Comparison of ENCODE assay signal across 9 mouse cellular contexts in genomic region chr9:96134916-96135315, GRCm38 (mm10). TPM values are rescaled to one million over a fixed set of nuclear protein-coding genes. Genes with fewer than 3 reads are reported as not detected.
DNase-seq lines count a peak whose midpoint lies in the region; ATAC-seq and TF ChIP-seq lines count a peak whose summit lies in the region.
"Had no signal": no experiment of that assay in that cellular context is flagged by ENCODE, and none has a peak within 500 bp of the region (broad histone marks: within the 10 kb centered on the region; RNA-seq: fewer than 3 reads in every experiment).

No protein-coding gene starts in this region.

- H3K36me3 ChIP-seq in intestine, embryonic 16.5 days (ENCODE audit: control insufficient read depth, insufficient read depth, low read length): no peaks in the 10 kb centered on the region
- no peaks in the 10 kb centered on the region for H3K36me3 ChIP-seq in forebrain, embryonic 14.5 days (ENCODE audit: control insufficient read depth, insufficient read depth, low read length)
- no peaks in the 10 kb centered on the region for H3K36me3 ChIP-seq in hindbrain, embryonic 14.5 days (replicated peaks; ENCODE audit: control insufficient read depth, insufficient read depth)
- 0 out of 2 replicates have a peak, but pooled peaks cover 3% of the 10 kb centered on the region for H3K36me3 ChIP-seq in kidney, embryonic 15.5 days

- 36% methylated on average over 8 of the region's 8 CpGs for WGBS in intestine, embryonic 16.5 days
- 54% methylated on average over 8 of the region's 8 CpGs for WGBS in forebrain, embryonic 14.5 days
- WGBS in hindbrain, embryonic 14.5 days: 74% methylated on average over 8 of the region's 8 CpGs
- WGBS in kidney, embryonic 15.5 days: 58% methylated on average over 8 of the region's 8 CpGs

- peak overlapping the region; percentile 83 for H3K27ac ChIP-seq in embryonic fibroblast, embryonic 13.5 days (ENCODE audit: insufficient read depth, low read length)
- no peak overlapping the region for H3K27ac ChIP-seq in intestine, embryonic 16.5 days (ENCODE audit: low read length)
- no peak overlapping the region for H3K27ac ChIP-seq in forebrain, embryonic 14.5 days (ENCODE audit: low read depth, low read length)
- no peak overlapping the region for H3K27ac ChIP-seq in hindbrain, embryonic 14.5 days
- H3K27ac ChIP-seq in kidney, embryonic 15.5 days: no peak overlapping the region
- H3K27ac ChIP-seq: macrophage had no signal

- no peak overlapping the region for H3K4me3 ChIP-seq in embryonic fibroblast, embryonic 13.5 days (ENCODE audit: insufficient read depth, low read length)
- H3K4me3 ChIP-seq in intestine, embryonic 16.5 days (ENCODE audit: low read length): no peak overlapping the region
- no peak overlapping the region for H3K4me3 ChIP-seq in forebrain, embryonic 14.5 days (ENCODE audit: low read depth, low read length)
- no peak overlapping the region for H3K4me3 ChIP-seq in hindbrain, embryonic 14.5 days (replicated peaks; ENCODE audit: low read length)
- no peak overlapping the region for H3K4me3 ChIP-seq in kidney, embryonic 15.5 days (replicated peaks)

- TF ChIP-seq CTCF in embryonic fibroblast, embryonic 13.5 days (IDR thresholded peaks at IDR 0.05; ENCODE audit: borderline replicate concordance, insufficient read depth, low read length): no peak

- H3K9ac ChIP-seq in intestine, embryonic 16.5 days (ENCODE audit: low read depth, low read length): no peak overlapping the region
- no peak overlapping the region for H3K9ac ChIP-seq in forebrain, embryonic 14.5 days (ENCODE audit: low read length)
- no peak overlapping the region for H3K9ac ChIP-seq in hindbrain, embryonic 14.5 days
- H3K9ac ChIP-seq in kidney, embryonic 15.5 days: no peak overlapping the region

- H3K4me1 ChIP-seq in embryonic fibroblast, embryonic 13.5 days (ENCODE audit: control insufficient read depth, insufficient read depth, low read length): peaks cover 12% of the 10 kb centered on the region; the same call in 1 of the 2 replicates
- H3K4me1 ChIP-seq in intestine, embryonic 16.5 days (ENCODE audit: control insufficient read depth, insufficient read depth, low read length): no peaks in the 10 kb centered on the region; the same call in 1 of the 2 replicates
- H3K4me1 ChIP-seq in forebrain, embryonic 14.5 days (ENCODE audit: control insufficient read depth, insufficient read depth, low read length): no peaks in the 10 kb centered on the region
- H3K4me1 ChIP-seq in hindbrain, embryonic 14.5 days (replicated peaks; ENCODE audit: control insufficient read depth, insufficient read depth, low read length): no peaks in the 10 kb centered on the region
- H3K4me1 ChIP-seq in kidney, embryonic 15.5 days: no peaks in the 10 kb centered on the region

- H3K27me3 ChIP-seq in intestine, embryonic 16.5 days (replicated peaks; ENCODE audit: control insufficient read depth, insufficient read depth, low read length): no peaks in the 10 kb centered on the region
- no peaks in the 10 kb centered on the region for H3K27me3 ChIP-seq in forebrain, embryonic 14.5 days (replicated peaks; ENCODE audit: control insufficient read depth, insufficient read depth, low read length)
- no peaks in the 10 kb centered on the region for H3K27me3 ChIP-seq in hindbrain, embryonic 14.5 days (ENCODE audit: control insufficient read depth, insufficient read depth, low read length)
- H3K27me3 ChIP-seq in kidney, embryonic 15.5 days: no peaks in the 10 kb centered on the region

- no peaks in the 10 kb centered on the region for H3K9me3 ChIP-seq in intestine, embryonic 16.5 days (ENCODE audit: control insufficient read depth, low read length)
- H3K9me3 ChIP-seq in forebrain, embryonic 14.5 days (replicated peaks; ENCODE audit: control insufficient read depth, low read length): no peaks in the 10 kb centered on the region
- H3K9me3 ChIP-seq in hindbrain, embryonic 14.5 days (ENCODE audit: control insufficient read depth, low read length): no peaks in the 10 kb centered on the region
- no peaks in the 10 kb centered on the region for H3K9me3 ChIP-seq in kidney, embryonic 15.5 days (replicated peaks)

- ATAC-seq in intestine, embryonic 16.5 days: peak; percentile 90
- peak; percentile 58 for ATAC-seq in megakaryocyte progenitor cell, adult 5-6 weeks (replicated peaks; ENCODE audit: poor library complexity)
- ATAC-seq in forebrain, embryonic 14.5 days: no peak
- ATAC-seq in hindbrain, embryonic 14.5 days (ENCODE audit: low FRiP score): no peak
- ATAC-seq in kidney, embryonic 15.5 days (replicated peaks; ENCODE audit: low FRiP score): no peak

- DNase-seq in left cerebral cortex, adult 11 months (ENCODE audit: low spot score): peak; percentile 22
- DNase-seq in left cerebral cortex, postnatal 4 days: no peak
- DNase-seq in forebrain, embryonic 14.5 days (ENCODE audit: low spot score): no peak
- no peak for DNase-seq in hindbrain, embryonic 14.5 days (ENCODE audit: low spot score)

- no peak for TF ChIP-seq POLR2A in embryonic fibroblast, embryonic 13.5 days (IDR thresholded peaks at IDR 0.05; ENCODE audit: low read depth, low read length)

- intact Hi-C loops in left cerebral cortex, postnatal 4 days (cut with DNase I): no loop called here

- H3K4me2 ChIP-seq in intestine, embryonic 16.5 days (ENCODE audit: low read depth, low read length): 0 out of 2 replicates have a peak overlapping the region, but pooled peaks have one; percentile 15
- H3K4me2 ChIP-seq in forebrain, embryonic 14.5 days (ENCODE audit: low read length): no peak overlapping the region
- no peak overlapping the region for H3K4me2 ChIP-seq in hindbrain, embryonic 14.5 days (replicated peaks)
- H3K4me2 ChIP-seq in kidney, embryonic 15.5 days: no peak overlapping the region

RNA-seq across cellular contexts. Expression of gene Gk5, which starts 15.8 kb away (rescaled TPM):
- 10 to 100 TPM in 1 of 2 experiments, 1 to 10 TPM in 1; 9.1 to 10.4 TPM for total RNA-seq in left cerebral cortex, postnatal 4 days (2021)
- polyA plus RNA-seq in embryonic fibroblast, embryonic 13.5 days (2011; ENCODE audit: insufficient read length, low read depth, missing spikeins): 5.7 and 6.2 TPM in 2 replicates
- polyA plus RNA-seq in intestine, embryonic 16.5 days (2015; fragmentation: Nextera tagmentation; extraction: Ambion mirVana): 3.2 TPM in 2 replicates
- 2.0 and 4.2 TPM in 2 replicates for total RNA-seq in megakaryocyte progenitor cell, adult 5-6 weeks (2015)
- total RNA-seq in megakaryocyte progenitor cell, adult 5-6 weeks (2017): 2.7 and 4.8 TPM in 2 replicates
- polyA plus RNA-seq in forebrain, embryonic 14.5 days (2014; fragmentation: Nextera tagmentation; extraction: Ambion mirVana): 2.0 and 2.2 TPM in 2 replicates
- 3.2 and 3.7 TPM in 2 replicates for polyA plus RNA-seq in hindbrain, embryonic 14.5 days (2014; fragmentation: Nextera tagmentation; extraction: Ambion mirVana)
- 5.5 and 5.7 TPM in 2 replicates for polyA plus RNA-seq in kidney, embryonic 15.5 days (2015; fragmentation: Nextera tagmentation; extraction: Ambion mirVana)

Comparison
In these comparisons a context has a peak if more than half of its experiments do, and no peak if none do; other contexts are left out.
1. ATAC-seq: peak in intestine, embryonic 16.5 days (single experiment) and megakaryocyte progenitor cell, adult 5-6 weeks (single experiment); none in forebrain, embryonic 14.5 days (single experiment), hindbrain, embryonic 14.5 days (single experiment) and kidney, embryonic 15.5 days (single experiment).